Mouse (Mus musculus): ENCODE results near the gene Mras.

The Mras gene

DNA sequence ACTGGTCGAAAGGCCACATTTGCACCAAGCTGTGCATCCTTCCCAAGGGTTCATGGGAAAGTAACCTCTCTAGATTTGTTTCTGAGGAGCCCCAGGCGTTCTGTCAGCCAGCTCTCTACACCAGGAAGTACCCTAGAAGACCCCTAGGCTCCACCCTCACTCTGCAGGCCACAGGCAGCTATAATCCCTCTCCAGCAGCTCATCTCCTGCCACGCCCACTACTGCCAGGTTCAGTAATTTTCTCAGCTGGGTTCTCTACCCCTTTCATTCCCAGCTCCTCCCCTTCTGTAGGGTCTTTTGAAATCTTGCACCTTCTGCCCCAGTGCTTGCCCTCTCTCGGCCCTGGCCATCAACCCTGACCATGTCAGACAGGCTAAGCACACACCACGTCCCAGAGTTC is 81.2 kb downstream of the Mras start:
- DNase-seq, result no peak

DNA sequence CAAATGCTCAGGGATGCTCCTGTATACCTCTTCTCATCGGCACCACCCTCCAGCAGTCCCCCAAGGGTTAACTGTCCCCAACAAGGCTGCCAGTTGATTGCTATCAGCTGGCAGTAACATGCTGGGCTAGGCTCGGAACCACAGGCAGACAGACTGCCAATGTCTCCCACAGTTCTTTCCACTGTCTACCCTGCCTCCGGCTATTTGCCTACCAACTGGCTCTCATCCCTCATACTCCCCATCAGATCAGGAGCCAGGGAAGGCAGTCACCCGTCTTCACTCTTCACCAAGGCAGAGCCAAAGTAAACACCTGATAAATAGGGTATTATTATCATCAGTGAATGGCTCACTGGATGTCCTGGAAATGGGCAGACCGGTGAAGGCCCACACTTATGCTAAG is 82.4 kb downstream of the Mras start:
- no peak for DNase-seq

DNA sequence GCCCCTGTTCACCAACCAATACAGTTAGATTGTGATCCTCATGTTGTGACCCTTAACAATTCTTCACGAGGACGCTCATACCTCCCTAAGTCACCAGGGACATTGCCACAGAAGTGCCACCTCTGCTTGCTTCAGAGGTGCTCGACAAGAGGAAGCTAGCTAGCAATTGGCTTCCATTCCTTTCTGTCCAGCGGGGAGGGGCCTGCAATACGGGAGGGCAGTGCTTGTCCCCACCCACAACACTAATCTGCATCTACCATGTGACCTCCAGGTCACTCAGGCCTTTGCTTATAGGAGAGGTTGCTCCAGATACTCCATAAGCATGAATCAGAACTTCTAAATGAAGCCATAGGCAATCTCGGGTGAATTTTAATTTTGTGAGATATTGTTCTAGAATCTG is 83.8 kb downstream of the Mras start:
- no peak for DNase-seq

DNA sequence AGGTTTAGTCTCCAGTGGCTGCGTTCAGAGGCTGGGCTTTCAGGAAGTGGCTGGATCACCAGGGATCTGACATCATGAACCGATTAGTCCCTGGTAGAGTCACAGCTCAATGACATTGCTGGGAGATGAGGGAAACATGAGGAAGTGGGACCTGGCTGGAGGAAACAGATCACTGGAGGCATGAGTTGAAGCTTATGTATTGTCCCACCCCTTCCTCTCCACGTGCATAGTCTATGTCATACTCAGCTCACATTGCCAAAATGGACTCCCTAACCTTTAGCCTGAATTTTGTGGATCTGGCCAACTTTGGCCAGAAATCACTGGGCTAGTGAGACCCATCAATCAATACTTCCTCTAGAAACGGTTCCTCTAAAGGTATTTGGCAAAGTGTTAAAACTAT is 84.2 kb downstream of the Mras start:
- DNase-seq, result no peak

DNA sequence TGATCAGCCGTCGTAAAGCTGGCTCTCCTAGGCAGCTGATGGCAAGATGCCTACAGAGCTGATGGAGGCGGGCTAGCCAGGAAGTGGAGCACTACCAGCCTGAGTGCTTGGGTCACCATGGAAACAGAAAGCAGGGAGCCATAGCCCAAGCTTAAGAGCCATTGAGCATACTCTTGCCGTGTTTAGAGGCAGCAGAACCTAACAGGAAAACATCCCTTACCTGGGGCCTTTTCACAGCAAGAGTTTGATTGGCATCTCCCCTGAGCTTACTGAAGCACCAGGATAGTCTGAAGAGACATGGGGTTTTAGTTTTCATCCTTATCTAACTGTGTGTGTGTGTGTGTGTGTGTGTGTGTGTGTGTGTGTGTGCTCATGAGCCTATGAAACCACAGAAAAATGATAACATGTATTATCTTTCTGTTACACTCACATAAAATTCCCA is 91.8 kb downstream of the Mras start:
- peak; percentile 21 to 39 for DNase-seq

DNA sequence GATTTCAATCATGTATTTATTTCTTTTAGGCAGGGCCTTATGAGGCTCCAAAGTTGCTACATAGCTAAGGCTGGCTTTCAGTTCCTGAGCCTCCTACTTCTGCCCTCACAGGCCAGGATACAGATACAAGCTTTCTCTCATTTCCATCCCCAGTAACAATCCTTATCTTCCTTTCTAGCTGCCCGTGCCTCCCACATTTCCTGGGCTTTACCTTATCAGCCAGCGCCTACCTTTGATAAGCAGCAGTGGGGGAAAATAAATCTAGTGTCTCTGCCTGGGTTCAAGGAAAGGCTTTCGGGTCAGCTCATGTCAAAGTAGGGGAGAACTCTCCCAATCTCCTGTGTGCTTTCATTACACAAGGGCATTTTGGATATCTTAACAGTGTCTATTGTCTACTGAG is 95.6 kb downstream of the Mras start:
- DNase-seq, result no peak

DNA sequence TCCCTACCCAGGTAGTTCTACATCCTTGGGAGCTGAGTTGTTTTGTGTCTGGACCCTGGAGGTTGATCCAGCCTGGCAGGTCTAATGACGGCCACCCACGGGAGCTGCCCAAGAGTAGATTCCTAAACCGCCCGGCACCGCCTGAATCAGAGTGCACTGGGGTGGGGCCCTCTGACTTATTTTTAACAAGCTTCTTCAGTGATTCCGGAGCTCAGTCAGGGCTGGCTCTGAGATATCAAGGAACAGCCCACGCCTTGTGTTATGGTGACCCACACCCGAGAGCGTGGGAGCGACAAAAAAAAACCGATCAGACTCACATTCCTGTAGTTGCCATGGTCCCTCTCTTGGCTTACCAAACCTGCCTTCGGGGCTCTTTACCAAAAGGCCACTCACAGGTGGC is 97.1 kb downstream of the Mras start:
- no peak for DNase-seq

DNA sequence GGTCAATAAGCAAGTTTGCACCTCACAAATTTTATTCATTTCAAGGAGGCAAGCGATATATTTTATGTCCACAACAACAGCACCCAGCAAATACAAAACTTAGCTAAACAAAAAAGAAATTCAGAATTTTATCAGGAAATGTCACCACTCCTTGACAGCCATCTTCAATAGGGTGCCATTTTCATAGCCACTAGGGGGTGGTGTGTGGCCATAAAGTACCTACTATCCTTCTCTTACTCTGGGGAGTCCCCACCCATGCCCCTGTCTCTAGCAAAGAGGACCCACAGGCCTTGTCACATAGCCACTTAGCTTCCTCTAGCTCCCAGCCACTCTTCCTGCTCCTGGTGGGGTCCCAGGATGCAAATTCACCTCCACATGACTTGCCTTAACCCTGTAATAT is 98.0 kb downstream of the Mras start:
- no peak for DNase-seq

DNA sequence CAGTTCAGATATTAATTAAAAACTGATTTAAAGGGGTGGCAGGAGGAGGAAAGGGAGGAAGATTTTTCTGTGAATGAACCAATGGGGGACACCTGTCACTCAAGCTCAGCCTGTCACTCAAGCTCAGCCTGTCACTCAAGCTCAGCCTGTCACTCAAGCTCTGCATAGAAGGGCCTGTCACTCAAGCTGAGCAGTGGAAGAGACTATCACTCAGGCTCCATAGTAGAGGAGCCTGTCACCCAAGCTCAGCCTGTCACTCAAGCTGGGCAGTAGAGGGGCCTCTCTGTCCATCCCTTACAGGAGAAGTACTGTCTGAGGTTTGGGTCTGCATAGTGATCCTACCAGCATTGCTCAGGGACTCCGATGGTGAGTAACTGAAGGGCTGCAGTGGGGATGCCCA is 98.9 kb downstream of the Mras start:
- no peak for DNase-seq

DNA sequence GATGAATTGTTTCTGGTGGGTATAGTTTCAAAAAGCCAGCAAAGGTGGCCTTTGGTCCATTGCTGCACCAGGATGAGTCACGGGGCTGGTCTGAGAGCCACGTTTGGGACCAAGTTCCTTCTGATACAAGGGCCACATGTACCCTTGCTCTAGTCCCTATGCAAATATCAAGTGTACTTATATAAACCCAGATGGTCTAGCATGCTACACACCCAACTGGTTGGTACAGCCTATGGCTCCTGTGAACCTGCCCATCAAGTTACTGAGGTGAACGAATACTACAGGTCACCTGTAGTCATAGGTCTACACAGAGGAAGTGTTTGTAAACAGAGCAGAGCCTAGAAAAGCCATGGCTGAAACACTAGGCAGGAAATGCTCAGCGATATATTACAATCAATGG is 100.6 kb downstream of the Mras start:
- no peak for DNase-seq

All from lung, postnatal 4 days (tissue).